Mouse (Mus musculus) E14TG2a.4 (cell line): Measurements from ENCODE around the gene Klhl8.

Experiments
- CTCF ChIP-seq: conservative IDR thresholded peaks from 2 replicates; pipeline ENCODE4 v1.5.1; 2014; ENCODE audit warnings: low read length
- NANOG ChIP-seq: IDR thresholded peaks from 2 replicates; pipeline ENCODE4 v1.6.1; 2014; ENCODE audit warnings: borderline replicate concordance, low read length, mixed read lengths

- TF ChIP-seq CTCF (no peak), NANOG (no peak)
Observed at GRCm38 (mm10) chr5:103930511-103930910, 19.5 kb upstream of the Klhl8 start.
